Mouse (Mus musculus): ENCODE measurements around the gene Fancc. TPM values are rescaled to one million over a fixed set of nuclear protein-coding genes. Genes with fewer than 3 reads are reported as not detected.

Gene Fancc
- polyA plus RNA-seq, 1 experiment from 2014 or later, result 23.7 TPM

MicroRNAs within 50 kb of the gene (microRNA counts, 519-probe panel; counts per million panel counts)
- 4,757 counts per million, percentile 85 among the panel's probes with 10 or more counts for microRNA mmu-miR-23b
- microRNA mmu-miR-24, result 4,033 counts per million, percentile 78 among the panel's probes with 10 or more counts
- microRNA mmu-miR-27b, result 3,240 counts per million, percentile 72 among the panel's probes with 10 or more counts

Small RNA genes within 50 kb of the gene (microRNA-seq; reads per million reads assigned to microRNA genes)
- gene Mir23b (38,828 reads per million, percentile 99 among the genes with 10 or more reads in this experiment), gene Mir24-1 (not detected), gene Mir27b (3,045 reads per million, percentile 85 among the genes with 10 or more reads in this experiment), gene Mir3074-1 (not detected)

Other genes starting within 250 kb of the Fancc start
- 24.9 and 29.2 TPM in 2 replicates for gene Ptch1, start 76.3 kb upstream of the Fancc start, polyA plus RNA-seq (2016; fragmentation: Nextera tagmentation; extraction: Ambion mirVana)

Measured in embryonic facial prominence, embryonic 12.5 days (tissue).